Mouse (Mus musculus): ENCODE results near the gene Dolpp1. TPM values are rescaled to one million over a fixed set of nuclear protein-coding genes. Genes with fewer than 3 reads are reported as not detected.

Gene Dolpp1
- total and polyA plus RNA-seq, 2 experiments from 2014 or later, result 56.6 to 96.2 TPM

- ATAC-seq (ENCODE audit: low FRiP score), result no peak
- no peaks in the 10 kb centered on the region for H3K27me3 ChIP-seq (ENCODE audit: insufficient read depth, low read length)
- peaks cover 76% of the 10 kb centered on the region for H3K36me3 ChIP-seq (ENCODE audit: insufficient read depth, low read length)
- 86% methylated on average over 9 of the region's 9 CpGs for WGBS
- H3K4me3 ChIP-seq (ENCODE audit: low read depth, low read length), result no peak overlapping the region
- H3K9me3 ChIP-seq (ENCODE audit: low read length), result no peaks in the 10 kb centered on the region
- H3K4me1 ChIP-seq (ENCODE audit: insufficient read depth, low read length), result no peaks in the 10 kb centered on the region
- H3K9ac ChIP-seq (replicated peaks; ENCODE audit: low read length, poor library complexity, severe bottlenecking), result no peak overlapping the region
- peak; percentile 17 for DNase-seq (ENCODE audit: low spot score)
- H3K27ac ChIP-seq (ENCODE audit: low read depth, low read length), result no peak overlapping the region
- H3K4me2 ChIP-seq (ENCODE audit: low read depth, low read length, poor library complexity, severe bottlenecking), result no peak overlapping the region
- TF ChIP-seq CTCF (IDR thresholded peaks at IDR 0.05), result no peak
These were observed 10.3 kb downstream of the Dolpp1 start for GRCm38 (mm10) chr2:30402351-30402826.

- ATAC-seq (ENCODE audit: low FRiP score), result no peak
- whole genome bisulfite sequencing, result 70% methylated on average over 2 of the region's 2 CpGs
- Histone ChIP-seq H3K27me3 (ENCODE audit: insufficient read depth, low read length) (no peaks in the 10 kb centered on the region), H3K36me3 (ENCODE audit: insufficient read depth, low read length) (peaks cover 74% of the 10 kb centered on the region), H3K27ac (ENCODE audit: low read depth, low read length) (no peak overlapping the region), H3K4me1 (ENCODE audit: insufficient read depth, low read length) (no peaks in the 10 kb centered on the region), H3K4me2 (ENCODE audit: low read depth, low read length, poor library complexity, severe bottlenecking) (no peak overlapping the region), H3K9me3 (ENCODE audit: low read length) (no peaks in the 10 kb centered on the region), H3K4me3 (ENCODE audit: low read depth, low read length) (no peak overlapping the region), H3K9ac (replicated peaks; ENCODE audit: low read length, poor library complexity, severe bottlenecking) (no peak overlapping the region)
- TF ChIP-seq CTCF (IDR thresholded peaks at IDR 0.05), result no peak
- no peak for DNase-seq (ENCODE audit: low spot score)
These were observed 10.8 kb downstream of the Dolpp1 start for GRCm38 (mm10) chr2:30402843-30403242.

- WGBS, result 84% methylated on average over 1 of the region's 1 CpGs
- no peak for ATAC-seq (ENCODE audit: low FRiP score)
- Histone ChIP-seq H3K27me3 (ENCODE audit: insufficient read depth, low read length) (no peaks in the 10 kb centered on the region), H3K9ac (replicated peaks; ENCODE audit: low read length, poor library complexity, severe bottlenecking) (no peak overlapping the region), H3K9me3 (ENCODE audit: low read length) (no peaks in the 10 kb centered on the region), H3K27ac (ENCODE audit: low read depth, low read length) (no peak overlapping the region), H3K4me3 (ENCODE audit: low read depth, low read length) (no peak overlapping the region), H3K36me3 (ENCODE audit: insufficient read depth, low read length) (peaks cover 78% of the 10 kb centered on the region), H3K4me2 (ENCODE audit: low read depth, low read length, poor library complexity, severe bottlenecking) (no peak overlapping the region), H3K4me1 (ENCODE audit: insufficient read depth, low read length) (no peaks in the 10 kb centered on the region)
- no peak for DNase-seq (ENCODE audit: low spot score)
- TF ChIP-seq CTCF (IDR thresholded peaks at IDR 0.05), result no peak
These were observed 11.8 kb downstream of the Dolpp1 start for GRCm38 (mm10) chr2:30403870-30404269.

GRCm38 (mm10) chr2:30407221-30407620, 15.2 kb downstream of the Dolpp1 start:
- TF ChIP-seq CTCF (IDR thresholded peaks at IDR 0.05), result no peak
- Histone ChIP-seq H3K4me1 (ENCODE audit: insufficient read depth, low read length) (no peaks in the 10 kb centered on the region), H3K27me3 (ENCODE audit: insufficient read depth, low read length) (no peaks in the 10 kb centered on the region), H3K27ac (ENCODE audit: low read depth, low read length) (no peak overlapping the region), H3K4me2 (ENCODE audit: low read depth, low read length, poor library complexity, severe bottlenecking) (no peak overlapping the region), H3K36me3 (ENCODE audit: insufficient read depth, low read length) (peaks cover 82% of the 10 kb centered on the region), H3K9me3 (ENCODE audit: low read length) (no peaks in the 10 kb centered on the region), H3K4me3 (ENCODE audit: low read depth, low read length) (no peak overlapping the region), H3K9ac (replicated peaks; ENCODE audit: low read length, poor library complexity, severe bottlenecking) (no peak overlapping the region)
- ATAC-seq (ENCODE audit: low FRiP score), result no peak
- DNase-seq (ENCODE audit: low spot score), result no peak
- WGBS, result 87% methylated on average over 2 of the region's 2 CpGs

GRCm38 (mm10) chr2:30407778-30408177, 15.7 kb downstream of the Dolpp1 start:
- H3K36me3 ChIP-seq (ENCODE audit: insufficient read depth, low read length), result peaks cover 80% of the 10 kb centered on the region
- H3K27ac ChIP-seq (ENCODE audit: low read depth, low read length), result no peak overlapping the region
- H3K9me3 ChIP-seq (ENCODE audit: low read length), result no peaks in the 10 kb centered on the region
- DNase-seq (ENCODE audit: low spot score) (no peak), ATAC-seq (ENCODE audit: low FRiP score) (no peak)
- no peaks in the 10 kb centered on the region for H3K27me3 ChIP-seq (ENCODE audit: insufficient read depth, low read length)
- no peak overlapping the region for H3K4me3 ChIP-seq (ENCODE audit: low read depth, low read length)
- H3K9ac ChIP-seq (replicated peaks; ENCODE audit: low read length, poor library complexity, severe bottlenecking), result no peak overlapping the region
- no peak for TF ChIP-seq CTCF (IDR thresholded peaks at IDR 0.05)
- WGBS, result 94% methylated on average over 10 of the region's 10 CpGs
- H3K4me2 ChIP-seq (ENCODE audit: low read depth, low read length, poor library complexity, severe bottlenecking), result no peak overlapping the region
- H3K4me1 ChIP-seq (ENCODE audit: insufficient read depth, low read length), result no peaks in the 10 kb centered on the region

- no peak overlapping the region for H3K9ac ChIP-seq (replicated peaks; ENCODE audit: low read length, poor library complexity, severe bottlenecking)
- H3K9me3 ChIP-seq (ENCODE audit: low read length), result no peaks in the 10 kb centered on the region
- WGBS, result 92% methylated on average over 8 of the region's 8 CpGs
- H3K4me1 ChIP-seq (ENCODE audit: insufficient read depth, low read length), result no peaks in the 10 kb centered on the region
- no peak for TF ChIP-seq CTCF (IDR thresholded peaks at IDR 0.05)
- H3K4me2 ChIP-seq (ENCODE audit: low read depth, low read length, poor library complexity, severe bottlenecking), result no peak overlapping the region
- H3K4me3 ChIP-seq (ENCODE audit: low read depth, low read length), result no peak overlapping the region
- no peak for ATAC-seq (ENCODE audit: low FRiP score)
- no peak for DNase-seq (ENCODE audit: low spot score)
- H3K36me3 ChIP-seq (ENCODE audit: insufficient read depth, low read length), result peaks cover 72% of the 10 kb centered on the region
- no peaks in the 10 kb centered on the region for H3K27me3 ChIP-seq (ENCODE audit: insufficient read depth, low read length)
- no peak overlapping the region for H3K27ac ChIP-seq (ENCODE audit: low read depth, low read length)
These were observed 16.5 kb downstream of the Dolpp1 start for GRCm38 (mm10) chr2:30408452-30409100.

Measured in midbrain, postnatal 0 days (tissue).